Mouse (Mus musculus) frontal cortex, postnatal 14 days (tissue): ENCODE measurements at regions not wholly inside any gene's neighbourhood (a gene's known extent, or its start where the extent isn't known, plus 50 kb on each side); places are given as distances from the start of the nearest gene placed in this dataset.
"Not testable (repeated sequence)": the region's sequence is repeated elsewhere in the genome, so short reads cannot be mapped to it uniquely, and the experiment has no call there.

ENCODE experiments used
- DNase-seq, 2 experiments: peaks; one replicate each; pipeline ENCODE4 v3.0.0; 2022; ENCODE audit warnings: low spot score in 2 of 2

GRCm38 (mm10) chr3:46771805-46772204 lies 323.8 kb upstream of the Pabpc4l start:
- DNase-seq = no peak

- DNase-seq = no peak
These were observed 316.9 kb upstream of the Pabpc4l start for GRCm38 (mm10) chr3:46764939-46765338.

GRCm38 (mm10) chr3:46758500-46758899 lies 310.5 kb upstream of the Pabpc4l start:
- DNase-seq = no peak

- DNase-seq = peak in 1 of 2 experiments; percentile 4
These were observed 279.7 kb upstream of the Pabpc4l start for GRCm38 (mm10) chr3:46727679-46728078.

GRCm38 (mm10) chr3:46701649-46702048 lies 253.6 kb upstream of the Pabpc4l start:
- DNase-seq = no peak

- not testable (repeated sequence) for DNase-seq
These were observed 239.8 kb upstream of the Pabpc4l start for GRCm38 (mm10) chr3:46687680-46688420.
